Mouse (Mus musculus) kidney, adult 9 months (tissue): Measurements from ENCODE around the gene Ermap.
A peak's percentile ranks its signal among the peaks of the same experiment; 100 is the strongest.

Experiments
- DNase-seq: peaks from one replicate; pipeline ENCODE4 v3.0.0; 2022

The Ermap gene

DNA sequence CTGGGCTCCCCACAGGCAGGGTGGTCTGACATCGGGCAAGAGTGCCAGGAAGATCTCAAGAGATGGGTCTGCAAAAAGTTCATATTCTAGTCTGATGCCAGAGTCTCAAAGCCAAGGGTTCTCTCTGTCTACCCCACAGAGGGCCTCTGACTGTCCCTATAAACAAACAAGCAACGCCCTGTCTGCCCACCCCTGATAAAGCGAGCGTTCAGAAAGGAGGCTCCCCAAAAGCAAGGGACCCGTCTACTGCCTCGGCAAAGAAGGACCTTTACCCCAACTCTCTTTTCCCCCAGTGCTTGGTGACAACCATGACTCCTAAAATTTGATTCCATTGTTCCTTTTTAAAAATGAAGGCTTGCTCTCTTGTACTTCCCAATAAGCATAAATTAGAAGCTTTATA is at the start of gene Ermap:
Gene Ermap (minus strand): TSS at position 148 of the 400 bp plus-strand sequence.
- DNase-seq, result no peak

DNA sequence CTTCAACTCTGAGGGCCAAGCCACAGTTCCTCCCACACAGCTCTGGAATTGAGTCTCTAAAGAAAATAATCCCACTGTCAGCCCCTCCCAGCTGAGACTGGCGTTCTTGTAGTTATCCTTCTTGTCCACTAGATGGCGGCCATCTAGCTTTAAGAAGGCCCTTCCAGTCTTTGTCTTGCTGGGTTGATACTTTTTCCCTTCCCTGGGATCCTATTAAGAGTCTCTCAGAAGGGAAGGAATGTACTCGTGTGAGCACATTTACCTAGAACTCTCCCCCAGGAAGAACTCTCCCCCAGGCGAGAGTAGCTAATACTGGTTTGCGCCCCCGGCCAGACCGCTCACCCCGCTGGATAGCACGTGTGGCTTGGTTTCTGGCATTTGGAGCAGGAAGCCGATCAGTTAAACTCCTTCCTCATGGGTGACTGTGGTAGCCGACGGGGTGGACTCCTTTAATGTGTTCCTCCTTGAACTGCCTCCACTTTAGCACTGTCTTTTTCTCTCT is 49.4 kb upstream of the Ermap start:
- peak; percentile 58 for DNase-seq

DNA sequence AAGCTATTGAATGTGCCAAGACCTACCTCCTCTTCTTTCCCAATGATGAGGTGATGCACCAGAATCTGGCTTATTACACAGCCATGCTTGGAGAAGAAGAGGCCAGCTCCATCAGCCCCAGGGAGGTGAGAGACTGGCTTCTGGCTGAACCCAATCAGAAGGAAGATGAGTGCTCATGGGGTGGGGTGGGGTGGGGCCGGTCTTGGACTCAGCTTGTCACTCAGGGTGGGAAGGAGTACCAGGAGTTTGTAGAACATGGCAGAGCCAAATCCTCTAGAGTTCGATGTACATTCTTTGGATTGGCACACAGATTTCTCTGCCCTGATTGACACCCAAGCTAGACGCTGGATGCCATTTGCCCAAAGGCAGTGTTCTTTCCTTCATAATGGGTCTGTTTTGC is 48.9 kb upstream of the Ermap start:
- DNase-seq, result no peak

DNA sequence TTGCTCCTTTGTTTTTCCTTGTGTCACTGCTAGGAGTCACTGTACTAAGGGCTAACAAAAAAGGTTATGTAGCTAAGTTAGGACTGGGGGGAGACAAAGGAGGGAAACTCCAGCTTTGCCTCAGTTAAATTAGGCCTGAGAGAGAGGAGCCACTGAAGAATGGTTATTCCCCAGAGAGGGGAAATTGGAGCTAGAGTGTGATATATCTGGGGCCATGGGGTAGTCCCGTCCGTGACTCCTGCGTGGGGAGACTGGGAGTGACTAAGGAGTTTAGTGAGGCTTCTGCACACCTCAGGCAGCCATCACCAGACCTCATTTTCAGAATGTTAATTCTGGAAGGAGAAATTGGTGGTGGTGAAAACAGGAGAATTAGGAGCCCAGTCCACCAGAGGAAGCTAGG is 44.5 kb upstream of the Ermap start:
- DNase-seq, result no peak

DNA sequence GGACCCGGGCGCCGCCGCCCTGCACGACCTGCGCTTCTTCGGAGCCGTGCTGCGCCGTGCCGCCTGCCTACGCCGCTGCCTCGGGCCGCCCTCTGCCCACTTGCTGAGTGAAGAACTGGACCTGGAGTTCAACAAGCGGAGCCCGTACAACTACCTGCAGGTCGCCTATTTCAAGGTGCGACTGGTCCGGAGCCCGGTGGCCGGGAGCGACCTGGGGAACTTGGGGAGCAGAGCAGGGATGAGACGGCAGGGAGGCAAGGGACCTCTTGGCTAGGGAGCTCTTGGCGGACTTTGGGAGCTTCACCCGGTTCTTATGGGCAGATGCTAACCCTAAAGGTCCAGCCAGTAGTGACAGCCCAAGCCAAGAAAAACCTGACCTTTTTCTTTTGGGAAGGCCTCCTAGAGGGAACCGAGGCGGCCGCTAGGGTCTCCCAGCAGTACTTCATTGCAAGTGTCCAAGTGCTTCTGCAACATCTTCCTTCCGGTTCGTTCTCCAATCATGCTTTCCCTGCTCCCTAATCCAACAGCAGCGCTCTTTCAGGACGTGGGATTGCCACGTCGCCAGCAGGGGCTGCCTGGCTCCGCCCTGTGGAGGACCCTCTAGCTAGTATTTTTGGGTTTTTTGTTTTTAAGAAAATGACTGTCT is 43.6 kb upstream of the Ermap start:
- peak; percentile 39 for DNase-seq

DNA sequence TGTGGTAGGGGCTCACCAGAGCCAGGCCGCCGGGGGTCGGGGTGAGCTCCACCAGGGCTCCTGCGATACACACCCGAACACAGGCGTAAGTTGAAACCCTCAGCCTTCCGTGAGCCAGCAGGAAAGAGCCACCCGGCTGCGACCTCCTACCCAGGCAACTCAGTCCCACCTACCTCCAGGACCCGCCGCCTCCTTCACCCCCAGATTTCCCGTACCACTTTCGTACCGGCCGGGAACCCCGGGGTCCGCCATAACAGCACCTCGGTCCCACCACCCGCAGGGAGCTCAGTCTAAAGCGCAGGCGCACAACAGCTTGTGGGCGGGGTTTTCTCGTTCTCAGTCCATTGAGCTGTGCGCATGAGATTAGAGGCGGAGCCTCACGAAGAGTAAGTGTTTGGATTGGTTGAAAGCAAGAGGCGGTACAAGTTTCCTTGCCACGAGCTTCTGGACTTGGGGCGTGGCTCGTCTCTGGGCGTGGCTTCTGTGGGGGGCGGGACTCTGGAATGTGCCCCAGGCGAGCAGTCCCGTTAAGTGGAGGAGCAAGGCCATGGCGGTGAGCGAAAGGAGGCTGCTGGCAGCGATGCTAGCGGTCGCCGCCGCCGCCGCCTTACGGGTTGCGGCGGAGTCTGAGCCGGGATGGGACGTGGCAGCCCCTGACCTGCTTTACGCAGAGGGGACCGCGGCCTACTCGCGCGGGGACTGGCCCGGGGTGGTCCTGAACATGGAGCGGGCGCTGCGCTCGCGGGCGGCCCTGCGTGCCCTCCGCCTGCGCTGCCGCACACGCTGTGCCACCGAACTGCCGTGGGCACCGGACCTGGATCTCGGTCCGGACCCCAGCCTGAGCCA is 42.8 kb upstream of the Ermap start, which contains the start of the genes AU022252 and P3h1:
Gene AU022252 (minus strand): TSS at position 303 of the 846 bp plus-strand sequence.
Gene P3h1 (plus strand): TSS at position 506 of the 846 bp plus-strand sequence.
- DNase-seq, result peak; percentile 100

DNA sequence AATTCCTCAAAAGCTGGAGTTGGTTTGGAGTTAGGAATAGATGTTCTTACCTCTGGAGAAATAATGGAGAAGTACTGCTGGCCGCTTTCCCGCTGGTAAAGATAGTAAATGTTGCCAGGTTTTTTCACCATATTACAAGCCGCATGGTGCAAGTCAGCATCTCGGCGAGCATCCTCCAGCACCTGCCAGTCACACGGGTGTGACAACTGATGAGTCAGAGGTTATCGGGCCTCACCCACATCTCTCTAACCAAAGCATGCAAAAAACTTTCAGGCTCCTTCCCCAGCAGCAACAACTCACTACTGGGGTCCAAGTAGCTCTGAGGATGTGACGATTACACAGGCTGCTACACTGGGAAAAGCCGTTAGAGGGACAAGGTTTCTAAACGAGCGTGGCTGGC is 36.9 kb upstream of the Ermap start:
- DNase-seq, result no peak

DNA sequence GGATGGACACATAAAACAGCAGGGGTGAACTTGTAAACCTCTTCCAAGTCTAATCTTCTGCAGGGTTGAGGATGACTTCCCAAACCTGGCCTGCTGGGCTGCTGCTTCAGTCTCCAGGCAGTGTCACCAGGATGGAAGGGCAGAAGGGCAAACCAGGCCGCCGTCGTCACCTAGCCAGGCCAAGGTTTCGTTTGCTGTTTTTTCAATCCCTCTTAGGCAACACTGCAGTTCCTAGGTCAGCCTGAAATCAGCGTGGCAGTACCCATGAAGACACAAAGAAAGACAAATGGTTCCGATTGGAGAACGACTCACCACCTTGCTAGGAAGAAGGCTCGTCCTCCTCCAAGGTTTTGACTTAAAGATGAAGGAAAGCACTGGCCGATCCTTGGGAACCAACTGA is 35.9 kb upstream of the Ermap start:
- DNase-seq, result no peak

GRCm38 (mm10) chr4:119224534-119224933 is 34.7 kb upstream of the Ermap start:
- DNase-seq, result no peak

DNA sequence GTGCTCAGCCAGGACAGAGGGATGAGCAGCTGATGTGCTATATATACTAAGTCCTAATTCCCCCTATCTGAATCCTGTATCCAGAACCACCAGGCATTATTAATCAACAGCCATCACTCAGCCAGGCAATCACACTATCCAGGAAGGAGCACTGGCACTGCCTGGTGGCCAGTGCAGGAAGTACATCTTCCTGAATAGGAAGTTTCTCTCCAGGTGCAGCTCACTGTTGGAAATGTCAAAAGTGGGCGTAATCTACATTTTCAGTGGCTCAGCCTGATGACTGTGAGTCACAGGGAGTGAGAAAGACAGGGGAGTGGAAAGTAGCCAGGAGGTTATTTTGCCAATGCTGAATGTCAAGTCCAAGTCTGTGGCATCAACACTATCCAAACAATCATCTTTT is 33.9 kb upstream of the Ermap start:
- peak; percentile 59 for DNase-seq

- DNase-seq, result no peak
Measured at GRCm38 (mm10) chr4:119218169-119218568, 28.4 kb upstream of the Ermap start, which contains the start of gene Tmem269. TSS of gene Tmem269 (minus strand) at chr4:119218217.

DNA sequence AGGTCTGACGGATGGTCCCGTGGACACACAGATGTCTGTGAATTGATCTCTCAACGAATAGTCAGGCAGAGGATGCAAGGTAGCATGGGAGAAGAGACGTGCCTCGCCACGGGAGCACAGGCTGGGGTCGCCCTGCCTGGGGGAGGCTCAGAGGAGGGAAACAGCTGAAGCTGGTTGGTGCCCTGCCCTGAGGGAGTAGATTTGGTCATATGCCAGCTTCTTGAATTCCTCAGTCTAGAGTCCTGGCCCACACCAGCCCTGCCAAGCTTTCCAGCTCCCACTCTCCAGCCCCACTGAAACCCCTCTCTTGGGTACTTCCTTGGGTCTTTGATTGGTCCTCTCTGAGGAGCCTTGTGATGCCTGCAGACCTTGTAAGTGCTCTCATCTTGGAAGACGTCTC is 26.9 kb upstream of the Ermap start:
- DNase-seq, result no peak

GRCm38 (mm10) chr4:119204672-119205071 is 14.9 kb upstream of the Ermap start:
- peak; percentile 60 for DNase-seq

DNA sequence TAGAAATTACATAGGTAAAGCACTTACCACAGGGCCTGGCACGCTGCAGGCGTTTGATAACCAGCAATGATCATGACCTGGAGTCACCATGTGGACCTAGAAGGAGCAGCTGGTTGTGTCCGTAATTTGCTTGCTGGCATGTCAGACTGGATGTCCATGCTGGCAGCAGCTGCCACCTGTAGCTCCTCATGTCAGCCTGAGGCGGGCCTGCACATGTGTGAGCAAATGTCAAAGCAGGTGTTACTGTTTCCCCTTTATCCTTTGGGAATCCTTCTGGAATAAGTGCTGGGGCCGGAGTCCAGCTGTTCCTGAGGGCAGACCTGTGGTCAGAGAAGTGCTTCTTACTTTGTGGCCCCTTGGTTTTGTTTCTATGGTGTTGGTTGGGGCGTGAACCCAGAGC is 8.3 kb upstream of the Ermap start:
- no peak for DNase-seq

GRCm38 (mm10) chr4:119195582-119196320 is 5.9 kb upstream of the Ermap start:
- DNase-seq, result no peak

DNA sequence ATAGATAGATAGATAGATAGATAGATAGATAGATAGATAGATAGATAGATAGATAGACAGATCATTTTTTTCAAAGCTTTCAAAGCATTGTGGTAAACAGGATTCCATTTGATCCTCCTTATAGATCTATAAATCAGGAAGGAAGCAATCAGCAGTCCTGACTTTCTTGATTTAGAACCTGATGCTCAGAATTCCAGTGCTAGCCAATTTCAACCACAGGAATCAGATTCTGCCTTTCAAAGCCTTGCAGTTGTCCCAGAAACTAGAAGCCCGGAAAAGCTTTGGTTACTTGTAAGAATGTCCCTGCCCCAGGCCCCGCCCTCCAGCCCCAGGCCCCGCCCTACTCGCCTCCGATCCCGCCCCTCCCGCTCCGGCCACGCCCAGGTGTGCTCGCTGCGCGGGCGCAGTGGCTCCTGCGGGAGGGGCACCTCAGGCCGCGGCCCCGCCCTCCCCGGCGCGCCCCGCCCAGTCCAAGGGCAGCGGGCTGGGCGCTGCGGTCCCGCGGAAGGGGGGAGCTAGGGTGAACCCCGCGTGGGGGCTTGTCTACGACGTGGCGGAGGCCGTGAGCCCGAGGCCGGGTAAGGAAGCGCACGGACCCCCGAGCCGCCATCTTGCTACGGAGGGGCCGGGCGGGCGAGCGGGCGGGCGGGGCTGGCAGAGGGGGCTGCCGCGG is 5.2 kb upstream of the Ermap start, which contains the start of gene Svbp:
Gene Svbp (plus strand): TSS at position 398 of the 673 bp plus-strand sequence.
- DNase-seq, result peak; percentile 83

- no peak for DNase-seq
Measured at GRCm38 (mm10) chr4:119192757-119193156, 2.9 kb upstream of the Ermap start.

- no peak for DNase-seq
Measured at GRCm38 (mm10) chr4:119191273-119191672, 1.5 kb upstream of the Ermap start.

GRCm38 (mm10) chr4:119190618-119191017 is 807 bp upstream of the Ermap start:
- DNase-seq, result no peak

GRCm38 (mm10) chr4:119189392-119189791 is 419 bp downstream of the Ermap start:
- no peak for DNase-seq

GRCm38 (mm10) chr4:119188060-119188785 is 1.6 kb downstream of the Ermap start:
- no peak for DNase-seq

- DNase-seq, result no peak
Measured at GRCm38 (mm10) chr4:119185771-119186170, 4.0 kb downstream of the Ermap start.
